Mouse (Mus musculus) left cerebral cortex, postnatal 14 days (tissue): ENCODE results near the gene Arl5c. TPM values are rescaled to one million over a fixed set of nuclear protein-coding genes. Genes with fewer than 3 reads are reported as not detected.

Experiments used
- DNase-seq, 2 experiments: peaks; one replicate each; pipeline ENCODE4 v3.0.0; 2021 to 2022; ENCODE audit warnings: low spot score in 2 of 2, mixed read lengths in 1 of 2
- intact Hi-C: fragments of 180-260 bp; cut with DNase I; formaldehyde crosslinking; loops from one replicate; pipeline ENCODE4 v1.15.1; 2025
- total RNA-seq, 2 experiments: library from RNA; stranded (reverse); gene quantifications; 2 replicates each; pipeline ENCODE4 v1.2.3; 2021

Gene Arl5c
- total RNA-seq, 2 experiments from 2014 or later = 2.2 to 2.3 TPM

GRCm38 (mm10) chr11:98021118-98021517 lies 25.1 kb upstream of the Arl5c start:
- no peak for DNase-seq
- intact Hi-C loops = no loop called here

- intact Hi-C loops = no loop called here
These were observed 24.7 kb upstream of the Arl5c start for GRCm38 (mm10) chr11:98020710-98021109.

GRCm38 (mm10) chr11:98019883-98020610 lies 24.1 kb upstream of the Arl5c start:
- intact Hi-C loops = no loop called here

More at GRCm38 (mm10) chr11:98020710-98021109, 24.7 kb upstream of the Arl5c start:
- no peak for DNase-seq

GRCm38 (mm10) chr11:98018858-98019641 lies 23.1 kb upstream of the Arl5c start:
- peak; percentile 81 to 92 for DNase-seq
- intact Hi-C loops = no loop called here

More at GRCm38 (mm10) chr11:98019883-98020610, 24.1 kb upstream of the Arl5c start:
- no peak for DNase-seq

- intact Hi-C loops = no loop called here
- DNase-seq = no peak
These were observed 22.2 kb upstream of the Arl5c start for GRCm38 (mm10) chr11:98018222-98018621.

GRCm38 (mm10) chr11:98016824-98017223 lies 20.8 kb upstream of the Arl5c start:
- intact Hi-C loops = no loop called here
- DNase-seq = no peak

- no peak for DNase-seq
- intact Hi-C loops = no loop called here
These were observed 20.2 kb upstream of the Arl5c start for GRCm38 (mm10) chr11:98016177-98016576.

- intact Hi-C loops = no loop called here
These were observed 16.9 kb upstream of the Arl5c start for GRCm38 (mm10) chr11:98012831-98013230.

GRCm38 (mm10) chr11:98011716-98012115 lies 15.7 kb upstream of the Arl5c start:
- intact Hi-C loops = no loop called here
- no peak for DNase-seq

More at GRCm38 (mm10) chr11:98012831-98013230, 16.9 kb upstream of the Arl5c start:
- DNase-seq = no peak

GRCm38 (mm10) chr11:98008087-98008486 lies 12.1 kb upstream of the Arl5c start:
- intact Hi-C loops = no loop called here
- no peak for DNase-seq

- intact Hi-C loops = no loop called here
- DNase-seq = no peak
These were observed 9.7 kb upstream of the Arl5c start for GRCm38 (mm10) chr11:98005686-98006085.

GRCm38 (mm10) chr11:98005076-98005475 lies 9.1 kb upstream of the Arl5c start:
- intact Hi-C loops = no loop called here
- DNase-seq = no peak

- intact Hi-C loops = no loop called here
- peak; percentile 76 to 88 for DNase-seq
These were observed 8.2 kb upstream of the Arl5c start for GRCm38 (mm10) chr11:98004161-98004560.

GRCm38 (mm10) chr11:98003171-98003671 lies 7.2 kb upstream of the Arl5c start:
- no peak for DNase-seq
- intact Hi-C loops = no loop called here

- DNase-seq = peak; percentile 79 to 90
- intact Hi-C loops = no loop called here
These were observed 6.6 kb upstream of the Arl5c start for GRCm38 (mm10) chr11:98002627-98003026.

- intact Hi-C loops = no loop called here
- DNase-seq = no peak
These were observed 6.0 kb upstream of the Arl5c start for GRCm38 (mm10) chr11:98001986-98002385.

- DNase-seq = no peak
- intact Hi-C loops = no loop called here
These were observed 5.4 kb upstream of the Arl5c start for GRCm38 (mm10) chr11:98001351-98001824.

GRCm38 (mm10) chr11:98000378-98001140 lies 4.6 kb upstream of the Arl5c start:
- no peak for DNase-seq
- intact Hi-C loops = no loop called here

GRCm38 (mm10) chr11:97999748-98000147 lies 3.8 kb upstream of the Arl5c start:
- no peak for DNase-seq
- intact Hi-C loops = no loop called here
